Mouse (Mus musculus) liver, embryonic 11.5 days (tissue): ENCODE data around the gene Aco2. TPM values are rescaled to one million over a fixed set of nuclear protein-coding genes. Genes with fewer than 3 reads are reported as not detected.

Experiments used
- ATAC-seq: fragments of 200-750 bp; cut with Nextera tagmentation; replicated peaks from 2 replicates; pipeline ENCODE4 v1.8.0; 2017; ENCODE audit warnings: moderate number of reproducible peaks, mild to moderate bottlenecking, moderate TSS enrichment, moderate library complexity; ENCODE audit not compliant: low FRiP score
- DNase-seq: peaks from one replicate; pipeline ENCODE4 v3.0.0-alpha.2; 2017; ENCODE audit warnings: low spot score
- H3K27ac ChIP-seq: fragments of 300-500 bp; sonication (generic); 2 replicates; pipeline ENCODE4 v1.5.1; 2014; ENCODE audit warnings: mild to moderate bottlenecking, low read depth, low read length, control low read depth
- H3K27me3 ChIP-seq: fragments of 300-500 bp; sonication (generic); replicated peaks from 2 replicates; pipeline ENCODE4 v1.6.1; 2014; ENCODE audit warnings: low read length, mixed read lengths; ENCODE audit not compliant: control insufficient read depth, insufficient read depth
- H3K36me3 ChIP-seq: fragments of 300-500 bp; sonication (generic); 2 replicates; pipeline ENCODE4 v1.6.1; 2014; ENCODE audit warnings: mild to moderate bottlenecking, low read length, moderate library complexity, mixed read lengths; ENCODE audit not compliant: control insufficient read depth, insufficient read depth
- H3K4me1 ChIP-seq: fragments of 300-500 bp; sonication (generic); replicated peaks from 2 replicates; pipeline ENCODE4 v1.6.1; 2014; ENCODE audit warnings: low read length, mixed read lengths; ENCODE audit not compliant: control insufficient read depth, insufficient read depth
- H3K4me2 ChIP-seq: fragments of 300-500 bp; sonication (generic); 2 replicates; pipeline ENCODE4 v1.6.1; 2014; ENCODE audit warnings: mild to moderate bottlenecking, control low read depth, moderate library complexity
- H3K4me3 ChIP-seq: fragments of 300-500 bp; sonication (generic); 2 replicates; pipeline ENCODE4 v1.5.1; 2014; ENCODE audit warnings: low read depth, low read length, control low read depth
- H3K9ac ChIP-seq: fragments of 300-500 bp; sonication (generic); 2 replicates; pipeline ENCODE4 v1.6.1; 2014; ENCODE audit warnings: low read depth, low read length, control low read depth
- H3K9me3 ChIP-seq: fragments of 300-500 bp; sonication (generic); 2 replicates; pipeline ENCODE4 v1.6.1; 2016; ENCODE audit warnings: low read length, inconsistent platforms, mixed read lengths; ENCODE audit not compliant: control insufficient read depth
- WGBS: fragments of 180-500 bp; shearing (Covaris S2); extraction: QIAGEN DNeasy Blood & Tissue Kit; methylation state at CpG from one replicate; pipeline ENCODE4 v1.1.7; 2014; 5-methylcytosine and 5-hydroxymethylcytosine counted together
- polyA plus RNA-seq: library from polyadenylated mRNA; unstranded; fragments of >200 nt; fragmentation: Nextera tagmentation; extraction: Ambion mirVana; gene quantifications from 2 replicates; pipeline ENCODE4 v1.2.1, GENCODE M21; 2014

Aco2 gene
- polyA plus RNA-seq, 1 experiment from 2014 or later: 177 TPM

DNA sequence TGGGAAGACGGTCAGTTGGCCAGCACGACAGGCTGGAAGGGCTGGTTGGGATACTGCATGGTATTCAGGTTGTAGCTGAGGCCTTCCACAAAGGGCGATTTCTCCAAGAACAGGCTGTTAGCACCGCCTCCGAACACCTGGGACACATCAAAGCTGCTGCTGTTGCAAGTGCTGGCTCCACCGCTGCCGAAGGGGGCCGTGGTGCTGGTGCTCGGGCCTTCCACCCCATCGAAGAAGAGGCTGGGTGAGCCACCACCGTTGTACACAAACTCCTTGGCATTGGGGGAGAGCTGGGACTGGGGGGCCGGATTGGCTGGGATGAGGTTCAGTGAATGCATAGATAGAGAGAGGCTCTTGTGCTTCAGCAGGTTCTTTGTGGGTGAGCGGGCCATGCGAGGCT, 21.4 kb upstream of the Aco2 start:
- H3K4me1 ChIP-seq: peaks cover 7% of the 10 kb centered on the region; the same call in 1 of the 2 replicates
- no peak overlapping the region for H3K9ac ChIP-seq
- no peak overlapping the region for H3K4me2 ChIP-seq
- no peaks in the 10 kb centered on the region for H3K9me3 ChIP-seq
- ATAC-seq (no peak), DNase-seq (no peak)
- WGBS: 87% methylated on average over 14 of the region's 14 CpGs
- H3K36me3 ChIP-seq: peaks cover 29% of the 10 kb centered on the region
- H3K27ac ChIP-seq: no peak overlapping the region
- H3K4me3 ChIP-seq: no peak overlapping the region
- H3K27me3 ChIP-seq: no peaks in the 10 kb centered on the region

DNA sequence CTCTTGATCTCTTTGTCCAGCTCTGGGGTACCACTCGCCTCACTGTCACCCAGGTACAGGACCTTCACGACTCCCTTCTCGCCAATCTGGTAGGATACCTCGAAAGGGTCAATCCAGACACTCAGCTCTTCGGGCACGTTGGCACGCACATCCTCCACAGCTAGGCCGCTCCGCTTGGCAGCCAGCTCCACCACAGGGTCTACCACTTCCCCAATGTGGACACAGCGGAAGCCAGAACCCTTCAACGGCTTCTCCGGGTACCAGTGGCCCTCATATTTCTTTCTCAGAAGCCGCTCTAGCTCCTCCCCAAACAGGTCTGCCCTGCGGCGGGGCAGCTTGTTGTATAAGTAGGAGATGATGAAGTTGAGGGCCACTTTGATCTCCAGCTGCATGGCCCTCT, 20.7 kb upstream of the Aco2 start:
- no peak for DNase-seq
- 93% methylated on average over 15 of the region's 15 CpGs for WGBS
- no peak for ATAC-seq
- Histone ChIP-seq H3K9ac (no peak overlapping the region), H3K9me3 (no peaks in the 10 kb centered on the region), H3K36me3 (peaks cover 29% of the 10 kb centered on the region), H3K27me3 (no peaks in the 10 kb centered on the region), H3K4me2 (no peak overlapping the region), H3K27ac (no peak overlapping the region), H3K4me1 (peaks cover 3% of the 10 kb centered on the region; the same call in 1 of the 2 replicates), H3K4me3 (no peak overlapping the region)

DNA sequence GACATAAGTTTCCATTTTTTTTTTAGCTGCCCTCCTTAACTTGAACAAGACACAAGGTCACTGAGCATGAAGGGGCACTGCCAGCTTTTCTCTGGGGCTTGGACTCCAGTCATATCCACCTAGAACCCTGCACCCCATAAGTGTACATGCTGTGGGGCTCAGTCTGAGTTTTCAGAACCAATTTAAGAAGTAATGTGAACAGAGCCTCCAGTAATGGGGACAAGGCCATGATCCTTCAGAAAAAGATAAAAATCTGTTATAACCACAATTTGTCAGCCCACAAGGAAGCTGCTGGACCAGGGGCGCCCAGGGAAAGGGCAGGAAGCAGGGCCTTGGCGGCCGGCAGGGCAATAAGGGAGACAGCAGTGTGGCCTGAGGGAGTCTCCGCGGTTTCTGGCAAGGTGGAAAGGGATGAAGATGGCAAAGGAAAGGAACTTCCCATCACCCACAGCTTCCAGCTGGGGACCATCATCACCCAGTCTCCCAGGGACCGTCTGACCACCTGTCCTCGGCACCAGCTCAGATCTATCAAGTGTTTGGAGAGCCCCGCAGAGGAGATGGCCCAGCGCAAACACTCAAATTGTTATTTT, 19.6 kb upstream of the Aco2 start:
- Histone ChIP-seq H3K9ac (no peak overlapping the region), H3K4me3 (no peak overlapping the region), H3K27me3 (no peaks in the 10 kb centered on the region), H3K4me1 (peaks cover 5% of the 10 kb centered on the region; the same call in 1 of the 2 replicates), H3K27ac (no peak overlapping the region), H3K36me3 (peaks cover 29% of the 10 kb centered on the region), H3K4me2 (no peak overlapping the region), H3K9me3 (no peaks in the 10 kb centered on the region)
- ATAC-seq (no peak), DNase-seq (no peak)
- 78% methylated on average over 9 of the region's 9 CpGs for WGBS

DNA sequence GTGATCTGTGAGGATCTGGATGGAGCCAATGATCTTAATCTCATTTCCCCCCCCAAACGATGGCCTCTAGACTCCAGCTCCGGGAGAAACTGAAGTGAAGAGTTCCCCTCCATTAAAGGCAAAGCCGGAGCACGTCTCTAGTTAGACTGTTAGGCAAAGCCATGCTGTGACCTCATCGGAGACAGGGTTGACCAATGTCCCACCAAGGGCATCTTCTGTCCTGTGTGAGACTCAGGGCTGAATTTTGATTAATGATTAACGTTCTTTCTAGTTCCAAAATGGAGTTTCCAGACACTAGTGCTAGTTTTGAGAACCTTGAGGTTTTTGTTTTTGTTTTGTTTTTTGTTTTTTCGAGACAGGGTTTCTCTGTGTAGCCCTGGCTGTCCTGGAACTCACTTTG, 19.0 kb upstream of the Aco2 start:
- Histone ChIP-seq H3K27ac (no peak overlapping the region), H3K9ac (no peak overlapping the region), H3K9me3 (no peaks in the 10 kb centered on the region), H3K36me3 (peaks cover 29% of the 10 kb centered on the region), H3K4me1 (peaks cover 5% of the 10 kb centered on the region; the same call in 1 of the 2 replicates), H3K4me3 (no peak overlapping the region), H3K27me3 (no peaks in the 10 kb centered on the region), H3K4me2 (no peak overlapping the region)
- WGBS: 77% methylated on average over 7 of the region's 7 CpGs
- ATAC-seq (no peak), DNase-seq (no peak)

DNA sequence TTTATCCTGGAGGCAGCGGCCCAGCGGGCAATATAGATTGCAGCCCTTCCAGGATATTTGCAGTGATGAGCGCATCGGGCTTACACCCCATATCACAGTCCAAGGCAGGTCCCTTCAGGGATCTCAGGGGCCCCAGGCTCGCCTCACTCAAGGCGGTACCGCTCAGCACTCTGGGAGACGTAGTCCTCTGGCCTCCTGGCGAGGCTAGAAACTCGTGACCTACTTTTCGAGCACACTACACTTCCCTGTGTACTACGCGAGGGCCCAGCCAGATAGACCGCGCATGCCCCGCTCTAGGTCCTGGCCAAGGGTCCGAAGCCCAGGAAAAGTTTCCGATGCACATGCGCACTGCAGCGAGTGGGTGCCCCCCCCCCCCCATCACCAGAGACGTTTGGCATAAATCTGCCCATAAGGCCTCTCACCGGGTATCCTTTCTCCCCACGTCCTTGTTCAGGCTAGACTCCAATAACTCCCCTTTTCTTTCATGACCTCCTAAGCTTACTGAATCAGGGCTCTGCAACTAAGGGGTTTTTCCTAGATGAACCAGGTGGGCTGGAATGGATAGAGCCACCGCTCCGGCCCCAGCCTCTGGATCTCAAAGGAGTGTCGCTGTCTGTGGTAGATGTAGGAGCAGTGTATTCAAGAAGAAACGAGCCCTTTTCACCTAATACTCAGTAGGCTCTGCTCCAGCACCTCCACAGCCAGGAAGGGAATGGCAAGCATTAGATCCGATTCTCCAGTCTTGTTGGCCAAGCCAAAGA, 15.9 kb upstream of the Aco2 start:
- Histone ChIP-seq H3K27ac (peak overlapping the region; percentile 63), H3K4me2 (peak overlapping the region; percentile 98), H3K9me3 (no peaks in the 10 kb centered on the region), H3K4me1 (peaks cover 9% of the 10 kb centered on the region; the same call in 1 of the 2 replicates), H3K9ac (peak overlapping the region; percentile 84), H3K36me3 (peaks cover 13% of the 10 kb centered on the region), H3K4me3 (peak overlapping the region; percentile 90), H3K27me3 (no peaks in the 10 kb centered on the region)
- WGBS: under 1% methylated on average over 28 of the region's 28 CpGs
- ATAC-seq (peak; percentile 88), DNase-seq (peak; percentile 83)

DNA sequence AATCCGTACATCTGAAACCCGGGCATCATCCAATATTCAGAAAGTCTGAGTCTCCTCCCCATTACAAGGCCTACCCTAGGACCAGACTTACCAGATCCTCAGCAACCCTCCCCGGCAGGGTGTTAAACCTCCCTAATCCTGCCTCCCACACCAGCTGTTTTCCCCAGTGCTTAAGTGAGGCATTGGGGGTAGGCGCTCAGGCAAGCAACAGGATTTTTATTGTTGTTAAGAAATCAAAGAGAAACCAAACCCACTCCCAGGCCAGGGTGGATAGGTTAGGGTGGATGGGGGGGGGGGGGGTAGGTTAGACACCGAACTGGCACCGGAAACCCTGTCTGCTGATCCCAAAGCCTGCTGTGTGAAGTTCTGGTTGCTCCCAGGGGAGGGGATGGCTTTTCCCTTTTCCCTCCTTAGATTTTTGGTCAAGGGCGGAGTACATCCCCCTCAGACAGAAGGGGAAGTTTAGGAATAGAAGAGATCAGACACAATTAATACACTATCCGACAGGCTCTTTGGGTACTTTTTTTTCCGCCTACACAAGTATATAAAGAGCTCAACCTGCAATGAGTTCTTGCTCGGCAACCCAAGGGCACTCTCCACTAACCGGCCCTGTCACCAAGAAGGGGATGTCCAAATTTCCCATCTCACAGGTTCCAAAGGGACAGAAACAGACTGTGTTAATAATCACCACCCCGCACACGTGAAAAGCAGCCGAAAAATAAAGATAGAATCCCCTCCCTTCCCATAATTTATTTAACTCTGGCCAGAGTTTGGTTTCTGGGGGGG, 15.0 kb upstream of the Aco2 start:
- H3K9me3 ChIP-seq: no peaks in the 10 kb centered on the region
- no peaks in the 10 kb centered on the region for H3K27me3 ChIP-seq
- peak overlapping the region; percentile 90 for H3K4me3 ChIP-seq
- H3K9ac ChIP-seq: peak overlapping the region; percentile 84
- peaks cover 4% of the 10 kb centered on the region; the same call in 1 of the 2 replicates for H3K36me3 ChIP-seq
- H3K27ac ChIP-seq: peak overlapping the region; percentile 63
- DNase-seq: peak; percentile 43
- no peak for ATAC-seq
- WGBS: 1% methylated on average over 14 of the region's 14 CpGs
- H3K4me1 ChIP-seq: peaks cover 9% of the 10 kb centered on the region; the same call in 1 of the 2 replicates
- peak overlapping the region; percentile 98 for H3K4me2 ChIP-seq

DNA sequence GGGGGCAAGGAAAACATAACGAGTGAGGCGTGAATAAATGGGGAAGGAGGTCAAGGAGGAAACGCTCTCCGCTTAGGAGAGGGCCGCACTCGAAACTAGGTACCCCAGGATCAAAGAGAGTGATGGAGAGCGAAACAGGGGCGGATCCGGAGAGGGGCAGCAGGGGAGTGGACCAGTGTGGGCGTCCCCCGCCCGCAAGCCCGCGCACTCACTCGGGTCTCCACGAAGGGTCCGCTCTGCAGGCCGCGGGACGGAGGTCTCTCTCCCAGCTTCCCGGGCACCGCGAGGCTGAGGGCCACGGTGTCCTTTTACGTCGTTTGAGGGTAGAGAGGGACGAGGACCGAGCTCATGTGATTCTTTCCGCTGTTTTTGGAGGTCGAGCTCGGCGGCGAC, 14.4 kb upstream of the Aco2 start:
- Histone ChIP-seq H3K27me3 (no peaks in the 10 kb centered on the region), H3K9ac (peak overlapping the region; percentile 84), H3K4me3 (peak overlapping the region; percentile 90), H3K36me3 (peaks cover 2% of the 10 kb centered on the region; the same call in 1 of the 2 replicates), H3K4me2 (peak overlapping the region; percentile 98), H3K9me3 (no peaks in the 10 kb centered on the region), H3K4me1 (peaks cover 9% of the 10 kb centered on the region; the same call in 1 of the 2 replicates), H3K27ac (peak overlapping the region; percentile 94)
- DNase-seq: no peak
- WGBS: under 1% methylated on average over 33 of the region's 33 CpGs
- peak; percentile 22; the same call in 1 of the 2 replicates for ATAC-seq

DNA sequence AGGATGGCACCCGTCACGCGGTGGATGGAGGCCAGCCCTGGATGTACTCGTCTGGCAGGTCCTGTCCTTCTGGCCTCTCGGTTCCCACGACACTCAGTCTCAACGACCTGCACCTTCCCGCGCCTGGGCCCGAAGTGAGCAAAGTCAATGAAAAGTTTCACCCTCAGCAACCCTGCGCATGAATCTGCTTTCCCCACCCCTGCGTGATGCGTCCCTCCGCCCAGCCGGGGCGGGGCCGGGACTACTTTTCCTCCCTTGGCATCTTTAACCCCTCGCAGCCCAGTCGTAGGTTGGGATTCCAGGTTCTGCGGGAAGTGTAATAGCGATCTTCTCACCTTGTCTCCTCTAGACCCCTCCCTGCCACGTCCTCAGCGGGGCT, 14.0 kb upstream of the Aco2 start:
- WGBS: under 1% methylated on average over 23 of the region's 23 CpGs

More for the DNA sequence above, 14.0 kb upstream of the Aco2 start:
- Histone ChIP-seq H3K9ac (peak overlapping the region; percentile 84), H3K27me3 (no peaks in the 10 kb centered on the region), H3K4me3 (peak overlapping the region; percentile 90), H3K9me3 (no peaks in the 10 kb centered on the region), H3K27ac (peak overlapping the region; percentile 94), H3K4me2 (peak overlapping the region; percentile 98), H3K36me3 (peaks cover 2% of the 10 kb centered on the region; the same call in 1 of the 2 replicates), H3K4me1 (peaks cover 9% of the 10 kb centered on the region; the same call in 1 of the 2 replicates)
- ATAC-seq (peak; percentile 37), DNase-seq (peak; percentile 95)
